Mouse (Mus musculus): ENCODE results near the gene Wnk3. TPM values are rescaled to one million over a fixed set of nuclear protein-coding genes. Genes with fewer than 3 reads are reported as not detected.
"Not testable (repeated sequence)": the region's sequence is repeated elsewhere in the genome, so short reads cannot be mapped to it uniquely, and the experiment has no call there.

Gene Wnk3
- polyA plus RNA-seq (2012; rRNA removed) = 8.2 and 9.0 TPM in 2 replicates

GRCm38 (mm10) chrX:151197778-151198177, at the start of gene Wnk3:
TSS of gene Wnk3 (plus strand) at chrX:151198078.
- Histone ChIP-seq H3K4me1 (ENCODE audit: control insufficient read depth, insufficient read depth, low read length) (no peaks in the 10 kb centered on the region), H3K4me3 (replicated peaks; ENCODE audit: insufficient read depth, low read depth, low read length) (no peak within 1 kb of the TSS), H3K27ac (ENCODE audit: insufficient read depth, low read length) (no peak within 1 kb of the TSS), H3K27me3 (ENCODE audit: control insufficient read depth, insufficient read depth, low read length) (no peaks in the 10 kb centered on the region)
- DNase-seq = no peak
- TF ChIP-seq POLR2A (IDR thresholded peaks at IDR 0.05; ENCODE audit: borderline replicate concordance, insufficient read depth, low read length) (no peak), CTCF (IDR thresholded peaks at IDR 0.05; ENCODE audit: borderline replicate concordance, insufficient read depth, low read depth, low read length) (no peak)
- WGBS = 93% methylated on average over 2 of the region's 2 CpGs

GRCm38 (mm10) chrX:151158414-151158813, 39.5 kb upstream of the Wnk3 start:
- DNase-seq = no peak
- Histone ChIP-seq H3K4me1 (ENCODE audit: control insufficient read depth, insufficient read depth, low read length) (no peaks in the 10 kb centered on the region), H3K27me3 (ENCODE audit: control insufficient read depth, insufficient read depth, low read length) (no peaks in the 10 kb centered on the region), H3K4me3 (replicated peaks; ENCODE audit: insufficient read depth, low read depth, low read length) (no peak overlapping the region), H3K27ac (ENCODE audit: insufficient read depth, low read length) (no peak overlapping the region)
- TF ChIP-seq CTCF (IDR thresholded peaks at IDR 0.05; ENCODE audit: borderline replicate concordance, insufficient read depth, low read depth, low read length) = no peak
- no peak for TF ChIP-seq POLR2A (IDR thresholded peaks at IDR 0.05; ENCODE audit: borderline replicate concordance, insufficient read depth, low read length)
- 68% methylated on average over 6 of the region's 6 CpGs for WGBS

GRCm38 (mm10) chrX:151168438-151169131, 29.3 kb upstream of the Wnk3 start:
- DNase-seq = peak; percentile 67 to 70
- TF ChIP-seq POLR2A (IDR thresholded peaks at IDR 0.05; ENCODE audit: borderline replicate concordance, insufficient read depth, low read length) (no peak), CTCF (IDR thresholded peaks at IDR 0.05; ENCODE audit: borderline replicate concordance, insufficient read depth, low read depth, low read length) (no peak)
- WGBS = 6% methylated on average over 24 of the region's 25 CpGs

GRCm38 (mm10) chrX:151169261-151169961, 28.5 kb upstream of the Wnk3 start:
- WGBS = 11% methylated on average over 37 of the region's 58 CpGs

More at GRCm38 (mm10) chrX:151168438-151169131, 29.3 kb upstream of the Wnk3 start:
- H3K4me3 ChIP-seq (replicated peaks; ENCODE audit: insufficient read depth, low read depth, low read length) = peak overlapping the region; percentile 63
- peak overlapping the region; percentile 19; the same call in 1 of the 2 replicates for H3K27ac ChIP-seq (ENCODE audit: insufficient read depth, low read length)
- H3K4me1 ChIP-seq (ENCODE audit: control insufficient read depth, insufficient read depth, low read length) = no peaks in the 10 kb centered on the region
- no peaks in the 10 kb centered on the region for H3K27me3 ChIP-seq (ENCODE audit: control insufficient read depth, insufficient read depth, low read length)

GRCm38 (mm10) chrX:151173134-151173533, 24.7 kb upstream of the Wnk3 start:
- not testable (repeated sequence) for H3K4me1 ChIP-seq (ENCODE audit: control insufficient read depth, insufficient read depth, low read length); H3K4me3 ChIP-seq (replicated peaks; ENCODE audit: insufficient read depth, low read depth, low read length); H3K27ac ChIP-seq (ENCODE audit: insufficient read depth, low read length); DNase-seq; H3K27me3 ChIP-seq (ENCODE audit: control insufficient read depth, insufficient read depth, low read length)
- 69% methylated on average over 3 of the region's 3 CpGs for WGBS

More at GRCm38 (mm10) chrX:151169261-151169961, 28.5 kb upstream of the Wnk3 start:
- Histone ChIP-seq H3K27me3 (ENCODE audit: control insufficient read depth, insufficient read depth, low read length) (no peaks in the 10 kb centered on the region), H3K4me1 (ENCODE audit: control insufficient read depth, insufficient read depth, low read length) (no peaks in the 10 kb centered on the region), H3K27ac (ENCODE audit: insufficient read depth, low read length) (peak overlapping the region; percentile 19; the same call in 1 of the 2 replicates), H3K4me3 (replicated peaks; ENCODE audit: insufficient read depth, low read depth, low read length) (peak overlapping the region; percentile 63)
- no peak for TF ChIP-seq CTCF (IDR thresholded peaks at IDR 0.05; ENCODE audit: borderline replicate concordance, insufficient read depth, low read depth, low read length)
- TF ChIP-seq POLR2A (IDR thresholded peaks at IDR 0.05; ENCODE audit: borderline replicate concordance, insufficient read depth, low read length) = 0 out of 2 replicates have a peak, but pooled peaks have one; percentile 15
- DNase-seq = peak; percentile 67 to 71

GRCm38 (mm10) chrX:151298329-151298728, 100.5 kb downstream of the Wnk3 start:
- TF ChIP-seq POLR2A (IDR thresholded peaks at IDR 0.05; ENCODE audit: borderline replicate concordance, insufficient read depth, low read length) (no peak), CTCF (IDR thresholded peaks at IDR 0.05; ENCODE audit: borderline replicate concordance, insufficient read depth, low read depth, low read length) (no peak)
- no peak for DNase-seq
- no peak overlapping the region for H3K27ac ChIP-seq (ENCODE audit: insufficient read depth, low read length)
- H3K4me3 ChIP-seq (replicated peaks; ENCODE audit: insufficient read depth, low read depth, low read length) = no peak overlapping the region
- H3K4me1 ChIP-seq (ENCODE audit: control insufficient read depth, insufficient read depth, low read length) = no peaks in the 10 kb centered on the region
- H3K27me3 ChIP-seq (ENCODE audit: control insufficient read depth, insufficient read depth, low read length) = no peaks in the 10 kb centered on the region

GRCm38 (mm10) chrX:151313732-151314131, 115.9 kb downstream of the Wnk3 start:
- WGBS = 77% methylated on average over 4 of the region's 4 CpGs
- Histone ChIP-seq H3K4me3 (replicated peaks; ENCODE audit: insufficient read depth, low read depth, low read length) (no peak overlapping the region), H3K4me1 (ENCODE audit: control insufficient read depth, insufficient read depth, low read length) (no peaks in the 10 kb centered on the region), H3K27me3 (ENCODE audit: control insufficient read depth, insufficient read depth, low read length) (no peaks in the 10 kb centered on the region), H3K27ac (ENCODE audit: insufficient read depth, low read length) (no peak overlapping the region)
- DNase-seq = no peak
- no peak for TF ChIP-seq POLR2A (IDR thresholded peaks at IDR 0.05; ENCODE audit: borderline replicate concordance, insufficient read depth, low read length)
- TF ChIP-seq CTCF (IDR thresholded peaks at IDR 0.05; ENCODE audit: borderline replicate concordance, insufficient read depth, low read depth, low read length) = no peak

GRCm38 (mm10) chrX:151333615-151334014, 135.7 kb downstream of the Wnk3 start:
- DNase-seq = no peak
- H3K27me3 ChIP-seq (ENCODE audit: control insufficient read depth, insufficient read depth, low read length) = no peaks in the 10 kb centered on the region
- no peaks in the 10 kb centered on the region for H3K4me1 ChIP-seq (ENCODE audit: control insufficient read depth, insufficient read depth, low read length)
- H3K27ac ChIP-seq (ENCODE audit: insufficient read depth, low read length) = no peak overlapping the region
- no peak for TF ChIP-seq POLR2A (IDR thresholded peaks at IDR 0.05; ENCODE audit: borderline replicate concordance, insufficient read depth, low read length)
- TF ChIP-seq CTCF (IDR thresholded peaks at IDR 0.05; ENCODE audit: borderline replicate concordance, insufficient read depth, low read depth, low read length) = no peak
- H3K4me3 ChIP-seq (replicated peaks; ENCODE audit: insufficient read depth, low read depth, low read length) = no peak overlapping the region
- WGBS = 85% methylated on average over 2 of the region's 2 CpGs

Measured in cerebellum, adult 2 months (tissue).